Mouse (Mus musculus) MEL (cell line): Measurements from ENCODE around the gene Gm48551. TPM values are rescaled to one million over a fixed set of nuclear protein-coding genes. Genes with fewer than 3 reads are reported as not detected.

ENCODE experiments used
- DNase-seq: peaks from one replicate; pipeline ENCODE4 v3.0.0; 2011; ENCODE audit warnings: low read depth, low spot score
- H3K27ac ChIP-seq: 2 replicates; pipeline ENCODE4 v1.5.1; 2012; ENCODE audit warnings: low read depth, mild to moderate bottlenecking, control low read depth, low read length, moderate library complexity; ENCODE audit not compliant: control insufficient read depth
- H3K27me3 ChIP-seq, 2 experiments: fragments of 150-350 bp in 1 of 2; sonication (generic) in 1 of 2; 2 replicates each; pipeline ENCODE4 v1.6.1; 2012; ENCODE audit warnings: low read length in 2 of 2, mild to moderate bottlenecking in 2 of 2, improper control_type of control experiment in 1 of 2, moderate library complexity in 1 of 2; ENCODE audit not compliant: insufficient read depth in 2 of 2, control insufficient read depth in 1 of 2
- H3K36me3 ChIP-seq, 2 experiments: 2 replicates each; pipeline ENCODE4 v1.6.1; 2012 to 2014; ENCODE audit warnings: low read length in 2 of 2, improper control_type of control experiment in 1 of 2, inconsistent platforms in 1 of 2, mild to moderate bottlenecking in 1 of 2; ENCODE audit not compliant: insufficient read depth in 2 of 2, control insufficient read depth in 1 of 2
- H3K4me1 ChIP-seq, 2 experiments: fragments of 150-350 bp in 1 of 2; sonication (generic) in 1 of 2; 2 replicates each; pipeline ENCODE4 v1.6.1; 2012; ENCODE audit warnings: low read length in 2 of 2, improper control_type of control experiment in 1 of 2, mild to moderate bottlenecking in 1 of 2; ENCODE audit not compliant: insufficient read depth in 2 of 2, control insufficient read depth in 1 of 2
- H3K4me3 ChIP-seq, 2 experiments: fragments of 150-350 bp in 1 of 2; sonication (generic) in 1 of 2; 2 replicates each; pipeline ENCODE4 v1.5.1; 2012; ENCODE audit warnings: low read depth in 2 of 2, low read length in 2 of 2, mild to moderate bottlenecking in 2 of 2, moderate library complexity in 2 of 2, control low read depth in 1 of 2, improper control_type of control experiment in 1 of 2; ENCODE audit not compliant: control insufficient read depth in 1 of 2, insufficient read depth in 1 of 2
- H3K79me2 ChIP-seq: 2 replicates; pipeline ENCODE4 v1.6.1; 2012; ENCODE audit warnings: mild to moderate bottlenecking, low read length, moderate library complexity; ENCODE audit not compliant: control insufficient read depth, poor library complexity, insufficient read depth
- H3K9ac ChIP-seq: 2 replicates; pipeline ENCODE4 v1.6.1; 2012; ENCODE audit warnings: low read depth, mild to moderate bottlenecking, control low read depth, low read length, moderate library complexity; ENCODE audit not compliant: control insufficient read depth, poor library complexity, severe bottlenecking
- H3K9me3 ChIP-seq: fragments of 150-350 bp; sonication (generic); replicated peaks from 2 replicates; pipeline ENCODE4 v1.6.1; 2012; ENCODE audit warnings: mild to moderate bottlenecking, low read length, improper control_type of control experiment, moderate library complexity; ENCODE audit not compliant: insufficient read depth
- CHD2 ChIP-seq: IDR thresholded peaks from 2 replicates; pipeline ENCODE4 v1.6.1; 2011; ENCODE audit warnings: low read length, improper control_type of control experiment
- ELF1 ChIP-seq: IDR thresholded peaks from 2 replicates; pipeline ENCODE4 v1.6.1; 2014; ENCODE audit warnings: low read depth, mild to moderate bottlenecking, inconsistent platforms, low read length, improper control_type of control experiment, moderate library complexity
- HCFC1 ChIP-seq: IDR thresholded peaks from 2 replicates; pipeline ENCODE4 v1.6.1; 2012; ENCODE audit warnings: low read depth, mild to moderate bottlenecking, inconsistent platforms, low read length, improper control_type of control experiment, moderate library complexity
- MAZ ChIP-seq: IDR thresholded peaks from 2 replicates; pipeline ENCODE4 v1.6.1; 2012; ENCODE audit warnings: low read depth, mild to moderate bottlenecking, inconsistent platforms, low read length, improper control_type of control experiment
- MXI1 ChIP-seq: IDR thresholded peaks from 2 replicates; pipeline ENCODE4 v1.6.1; 2011; ENCODE audit warnings: mild to moderate bottlenecking, low read depth, low read length, improper control_type of control experiment
- NELFE ChIP-seq: IDR thresholded peaks from 2 replicates; pipeline ENCODE4 v1.6.1; 2011; ENCODE audit warnings: low read depth, low read length, improper control_type of control experiment
- POLR2A ChIP-seq, 2 experiments: IDR thresholded peaks; 2 replicates each; pipeline ENCODE4 v1.6.1; 2011 to 2012; ENCODE audit warnings: low read length in 2 of 2, mild to moderate bottlenecking in 2 of 2, control low read depth in 1 of 2, improper control_type of control experiment in 1 of 2, low read depth in 1 of 2, moderate library complexity in 1 of 2; ENCODE audit not compliant: control insufficient read depth in 1 of 2, insufficient read depth in 1 of 2, poor library complexity in 1 of 2
- POLR2AphosphoS2 ChIP-seq: IDR thresholded peaks from 2 replicates; pipeline ENCODE4 v1.6.1; 2011; ENCODE audit warnings: low read length, improper control_type of control experiment
- POLR2AphosphoS5 ChIP-seq: IDR thresholded peaks from 2 replicates; pipeline ENCODE4 v1.6.1; 2012; ENCODE audit warnings: low read depth, borderline replicate concordance, mild to moderate bottlenecking, inconsistent platforms, low read length, moderate library complexity, mixed read lengths
- TAL1 ChIP-seq: IDR thresholded peaks from 2 replicates; pipeline ENCODE4 v1.6.1; 2012; ENCODE audit warnings: mild to moderate bottlenecking, inconsistent platforms, low read length, moderate library complexity, mixed read lengths
- ZMIZ1 ChIP-seq: IDR thresholded peaks from 2 replicates; pipeline ENCODE4 v1.6.1; 2012; ENCODE audit warnings: low read depth, mild to moderate bottlenecking, inconsistent platforms, low read length, improper control_type of control experiment, moderate library complexity
- polyA plus RNA-seq, 2 experiments: library from polyadenylated mRNA; stranded (reverse) in 1 of 2; unstranded in 1 of 2; fragments of >175 nt in 1 of 2; fragments of >200 nt in 1 of 2; gene quantifications; 2 replicates each; pipeline versions ENCODE4 v1.2.1 to v1.2.4; 2012; ENCODE audit warnings: low replicate concordance in 2 of 2, low read depth in 1 of 2; ENCODE audit not compliant: insufficient read length in 2 of 2, insufficient read depth in 1 of 2, missing spikeins in 1 of 2
- total RNA-seq: library from RNA; depleted of rRNA; stranded (reverse); fragments of 300-350 nt; gene quantifications from 2 replicates; pipeline ENCODE4 v1.2.3, GENCODE M21; 2012

Gm48551 gene
- total and polyA plus RNA-seq, 3 experiments: 0.62 to 2.6 TPM; not detected in 1

DNA sequence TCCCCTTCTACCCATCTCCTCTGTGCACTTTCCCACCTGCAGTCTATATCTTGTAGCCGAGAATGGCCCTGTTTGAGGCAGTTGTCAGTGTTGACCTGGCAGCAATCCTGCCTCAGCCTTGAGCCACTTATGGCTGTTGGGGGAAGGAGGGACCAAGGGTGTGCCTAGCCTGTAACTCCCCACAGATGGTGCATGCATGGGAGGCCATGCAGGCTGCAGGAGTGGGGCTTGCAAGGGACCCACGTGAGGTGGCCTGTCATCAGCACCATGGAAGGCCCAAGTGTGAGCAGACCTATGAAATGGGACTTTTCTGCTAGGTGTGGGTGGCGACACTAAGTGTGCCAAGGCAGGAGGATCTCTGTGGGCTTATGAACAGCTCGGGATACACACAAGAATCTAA, 19.2 kb upstream of the Gm48551 start:
- Histone ChIP-seq H3K9ac (no peak overlapping the region), H3K79me2 (no peaks in the 10 kb centered on the region), H3K27ac (no peak overlapping the region), H3K4me1 (peaks cover 0 to 5% of the 10 kb centered on the region in 2 experiments; a peak in 1 of 4 replicates), H3K36me3 (peaks cover 0 to 3% of the 10 kb centered on the region in 2 experiments; a peak in 1 of 4 replicates), H3K27me3 (no peaks in the 10 kb centered on the region), H3K9me3 (no peaks in the 10 kb centered on the region), H3K4me3 (no peak overlapping the region)
- no peak for TF ChIP-seq HCFC1
- peak; percentile 83; the same call in 1 of the 2 replicates for TF ChIP-seq POLR2AphosphoS5
- 0 out of 2 replicates have a peak, but pooled peaks have one; percentile 17 for TF ChIP-seq MAZ
- TF ChIP-seq POLR2A (IDR thresholded peaks at IDR 0.05; ENCODE audit: control insufficient read depth in 1 of 2, insufficient read depth in 1 of 2, low read depth in 1 of 2, low read length in 2 of 2, poor library complexity in 1 of 2): no peak; a peak in 1 of 4 replicates
- peak; percentile 41; the same call in 1 of the 2 replicates for TF ChIP-seq NELFE
- peak; percentile 48; the same call in 1 of the 2 replicates for TF ChIP-seq POLR2AphosphoS2
- peak; percentile 49; the same call in 1 of the 2 replicates for TF ChIP-seq CHD2
- no peak for TF ChIP-seq TAL1
- DNase-seq: no peak

DNA sequence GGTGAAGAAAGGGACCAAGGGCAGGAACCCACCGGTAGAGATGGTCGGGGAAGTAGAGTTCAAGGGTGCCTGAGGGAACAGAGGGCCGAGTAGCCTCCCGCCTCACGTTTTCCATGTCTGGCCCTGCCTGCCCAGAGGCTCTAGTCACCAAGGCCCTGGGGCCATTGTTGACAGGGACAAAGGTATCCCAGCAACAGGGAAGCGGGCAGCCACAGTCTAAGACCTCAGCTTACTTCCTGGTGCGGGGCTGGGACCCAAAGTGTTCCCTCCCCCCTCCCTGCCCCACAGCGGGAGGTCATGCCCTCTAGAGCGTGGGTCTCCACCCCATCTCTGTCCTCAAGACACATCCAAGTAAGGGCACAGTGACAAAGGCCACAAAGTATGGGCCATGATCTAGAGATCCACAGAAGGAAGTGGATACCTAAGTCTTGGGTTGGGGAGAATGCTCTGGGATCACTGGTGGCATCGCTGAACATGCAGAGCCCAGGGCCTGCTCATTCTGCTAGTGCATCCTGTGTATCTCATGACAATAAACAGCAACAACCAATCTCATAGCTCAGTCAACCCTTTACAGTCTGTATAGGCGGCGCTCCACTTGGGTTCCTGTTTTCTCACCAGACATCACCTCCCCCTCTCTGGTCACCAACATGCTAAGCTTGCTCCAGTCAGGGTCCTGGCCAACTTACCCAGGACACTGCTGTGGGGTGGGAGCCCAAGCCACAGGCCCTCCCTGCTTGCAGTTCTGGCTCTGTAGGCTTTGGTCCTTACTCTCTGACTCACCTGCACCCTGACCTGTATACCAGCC, 18.4 kb upstream of the Gm48551 start, which contains the start of gene 4930404N11Rik:
Gene 4930404N11Rik, minus strand, starts transcription at position 145 of the 805 bp plus-strand sequence.
- Histone ChIP-seq H3K36me3 (0 out of 4 replicates have a peak, but pooled peaks cover 0 to 3% of the 10 kb centered on the region in 2 experiments), H3K9me3 (no peaks in the 10 kb centered on the region), H3K9ac (no peak within 1 kb of the TSS), H3K79me2 (no peaks in the 10 kb centered on the region), H3K4me1 (peaks cover 0 to 5% of the 10 kb centered on the region in 2 experiments; a peak in 1 of 4 replicates), H3K27me3 (no peaks in the 10 kb centered on the region)
- peak; percentile 70 for DNase-seq
- peak; percentile 76 for TF ChIP-seq ZMIZ1
- TF ChIP-seq POLR2AphosphoS2: peak; percentile 47; the same call in 1 of the 2 replicates
- peak; percentile 83; the same call in 1 of the 2 replicates for TF ChIP-seq POLR2AphosphoS5
- TF ChIP-seq POLR2A (IDR thresholded peaks at IDR 0.05; ENCODE audit: control insufficient read depth in 1 of 2, insufficient read depth in 1 of 2, low read depth in 1 of 2, low read length in 2 of 2, poor library complexity in 1 of 2): peak; percentile 25 to 48; a peak in 2 of 4 replicates
- no peak for TF ChIP-seq MXI1
- 0 out of 2 replicates have a peak, but pooled peaks have one; percentile 4 for TF ChIP-seq ELF1
- TF ChIP-seq, all 39 proteins: peak for 5
- Histone ChIP-seq H3K4me3 (no peak within 1 kb of the TSS), H3K27ac (no peak within 1 kb of the TSS)
